Mouse (Mus musculus) embryonic fibroblast, embryonic 13.5 days (primary cell): ENCODE results near the gene Hdc.

Experiments used
- CTCF ChIP-seq: IDR thresholded peaks from 2 replicates; pipeline ENCODE4 v1.5.1; 2011; ENCODE audit warnings: mild to moderate bottlenecking, control low read depth, low read length, moderate library complexity, borderline replicate concordance; ENCODE audit not compliant: insufficient read depth
- POLR2A ChIP-seq: IDR thresholded peaks from 2 replicates; pipeline ENCODE4 v1.6.1; 2011; ENCODE audit warnings: low read depth, mild to moderate bottlenecking, control low read depth, low read length, moderate library complexity

- TF ChIP-seq POLR2A (no peak), CTCF (no peak)
These were observed 69.4 kb downstream of the Hdc start for GRCm38 (mm10) chr2:126549681-126550080.
